In the genomic region with DNA sequence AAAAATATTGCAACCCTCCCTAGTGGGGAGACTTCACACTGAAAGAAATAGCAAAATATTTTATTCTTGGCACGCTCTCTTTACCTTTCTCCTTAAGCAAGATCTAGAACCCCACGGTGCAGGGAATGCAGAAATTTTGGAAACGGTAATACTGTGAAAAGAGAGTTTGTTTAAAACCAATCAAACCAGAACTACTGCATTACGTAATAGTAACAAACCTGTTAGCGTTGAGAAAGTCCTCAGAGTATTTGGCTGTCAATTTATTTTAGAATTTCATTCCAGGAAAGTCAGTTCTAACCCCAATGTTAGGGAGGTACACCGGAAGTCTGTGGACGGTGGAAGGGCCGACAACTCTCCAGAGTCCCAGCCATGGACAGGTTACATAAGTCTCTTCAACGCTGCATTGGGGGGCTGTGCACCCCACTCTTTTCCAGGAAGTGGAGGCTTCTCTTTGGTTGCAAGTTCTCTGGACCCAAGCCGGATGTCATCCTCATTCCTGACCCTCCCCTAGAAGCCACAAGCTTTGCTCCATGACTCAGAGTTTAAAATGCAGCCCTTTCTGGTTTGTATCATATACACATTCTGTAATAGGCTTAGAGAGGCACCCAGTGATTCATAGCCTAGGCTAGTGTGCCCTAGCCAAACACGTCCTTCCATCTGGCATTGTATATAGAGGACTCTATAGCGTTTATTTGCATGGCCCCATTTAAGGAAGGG, we compare ENCODE assay signal across 14 mouse cellular contexts.
DNase-seq lines count a peak whose midpoint lies in the region; ATAC-seq and TF ChIP-seq lines count a peak whose summit lies in the region.
"Had no signal": no experiment of that assay in that cellular context is flagged by ENCODE, and none has a peak within 500 bp of the region (broad histone marks: within the 10 kb centered on the region; RNA-seq: fewer than 3 reads in every experiment).

No protein-coding gene starts in this region.

- no peak overlapping the region for H3K27ac ChIP-seq in liver, adult 2 months (replicated peaks; ENCODE audit: insufficient read depth, low read depth, low read length)
- no peak overlapping the region for H3K27ac ChIP-seq in liver, embryonic 12.5 days
- H3K27ac ChIP-seq: forebrain, embryonic 13.5 days; midbrain, embryonic 10.5 days had no signal

- no peak for TF ChIP-seq POLR2A in liver, adult 2 months (IDR thresholded peaks at IDR 0.05; ENCODE audit: extremely low read depth, insufficient read depth, low read length)

- H3K79me2 ChIP-seq in liver, adult 2 months (ENCODE audit: control insufficient read depth, insufficient read depth, low read length) = no peaks in the 10 kb centered on the region

- no peaks in the 10 kb centered on the region for H3K27me3 ChIP-seq in liver, adult 2 months (ENCODE audit: control insufficient read depth, insufficient read depth, low read length)
- H3K27me3 ChIP-seq in liver, embryonic 12.5 days (replicated peaks) = no peaks in the 10 kb centered on the region
- H3K27me3 ChIP-seq in Patski = no peaks in the 10 kb centered on the region
- H3K27me3 ChIP-seq: forebrain, embryonic 13.5 days; heart, embryonic 15.5 days; limb, embryonic 13.5 days had no signal

- no peak for ATAC-seq in liver, embryonic 12.5 days
- peak; percentile 37 for ATAC-seq in CD4-positive, CD25-positive, alpha-beta regulatory T cell, adult 4 months
- peak; percentile 57 for ATAC-seq in Patski
- ATAC-seq in megakaryocyte-erythroid progenitor cell, adult 5-6 weeks (replicated peaks; ENCODE audit: low FRiP score, low TSS enrichment, poor library complexity, severe bottlenecking) = no peak
- ATAC-seq: forebrain, embryonic 13.5 days had no signal

- H3K9me3 ChIP-seq in liver, embryonic 12.5 days (replicated peaks) = no peaks in the 10 kb centered on the region
- H3K9me3 ChIP-seq: forebrain, embryonic 13.5 days; heart, embryonic 15.5 days; limb, embryonic 13.5 days; midbrain, embryonic 10.5 days had no signal

- H3K4me1 ChIP-seq in liver, adult 2 months (ENCODE audit: control insufficient read depth, insufficient read depth, low read length) = peaks cover 11% of the 10 kb centered on the region
- H3K4me1 ChIP-seq in liver, embryonic 12.5 days = no peaks in the 10 kb centered on the region
- H3K4me1 ChIP-seq: forebrain, embryonic 13.5 days had no signal

- H3K36me3 ChIP-seq in liver, adult 2 months (ENCODE audit: control insufficient read depth, insufficient read depth, low read length) = no peaks in the 10 kb centered on the region
- H3K36me3 ChIP-seq in liver, embryonic 12.5 days = no peaks in the 10 kb centered on the region
- H3K36me3 ChIP-seq: heart, embryonic 15.5 days; limb, embryonic 13.5 days; midbrain, embryonic 10.5 days had no signal

- H3K4me3 ChIP-seq in liver, adult 2 months (ENCODE audit: insufficient read depth, low read depth, low read length) = no peak overlapping the region
- H3K4me3 ChIP-seq in liver, embryonic 12.5 days = no peak overlapping the region
- H3K4me3 ChIP-seq: forebrain, embryonic 13.5 days; heart, embryonic 15.5 days; limb, embryonic 13.5 days; midbrain, embryonic 10.5 days had no signal

- H3K9ac ChIP-seq in liver, adult 2 months (ENCODE audit: low read depth, low read length) = no peak overlapping the region
- H3K9ac ChIP-seq in liver, embryonic 12.5 days = no peak overlapping the region
- H3K9ac ChIP-seq: forebrain, embryonic 13.5 days; heart, embryonic 15.5 days; limb, embryonic 13.5 days had no signal

- WGBS in liver, adult 2 months = 36% methylated on average over 12 of the region's 12 CpGs
- 61% methylated on average over 12 of the region's 12 CpGs for WGBS in liver, embryonic 12.5 days (ENCODE audit: insufficient replicate concordance)

- H3K4me2 ChIP-seq in liver, embryonic 12.5 days = no peak overlapping the region
- H3K4me2 ChIP-seq: forebrain, embryonic 13.5 days; heart, embryonic 15.5 days; limb, embryonic 13.5 days had no signal

- peak; percentile 64 for DNase-seq in liver, adult 2 months (ENCODE audit: extremely low read depth, low read depth, low spot score)
- DNase-seq in Patski (ENCODE audit: low read depth, low spot score) = no peak
- peak; percentile 55 for DNase-seq in lung, postnatal 36 days
- no peak for DNase-seq in cerebellum, adult 11-12 months
- no peak for DNase-seq in left cerebral cortex, postnatal 14 days (ENCODE audit: low spot score in 2 of 2)
- DNase-seq: adrenal gland, adult 2 months; gastrocnemius, postnatal 10 days had no signal

- CTCF ChIA-PET in Patski (lab: Charles Lee) = no interaction called here

- in situ Hi-C loops in Patski (cut with MboI; ENCODE audit: low pct_unique_long_range_greater_than_20kb) = no loop called here

- TF ChIP-seq CTCF in liver, adult 2 months (IDR thresholded peaks at IDR 0.05; ENCODE audit: low read depth, low read length) = no peak
- TF ChIP-seq CTCF in Patski (IDR thresholded peaks at IDR 0.05) = no peak

- POLR2A ChIA-PET in Patski (lab: Charles Lee) = no interaction called here

- intact Hi-C loops in left cerebral cortex, postnatal 14 days (cut with DNase I) = no loop called here

Comparison
In these comparisons a context has a peak if more than half of its experiments do, and no peak if none do; other contexts are left out.
1. DNase-seq: peak in liver, adult 2 months (single experiment) and lung, postnatal 36 days (single experiment); none in Patski (single experiment), cerebellum, adult 11-12 months (single experiment) and left cerebral cortex, postnatal 14 days (0 of 2).
2. ATAC-seq: peak in CD4-positive, CD25-positive, alpha-beta regulatory T cell, adult 4 months (single experiment) and Patski (single experiment); none in liver, embryonic 12.5 days (single experiment) and megakaryocyte-erythroid progenitor cell, adult 5-6 weeks (single experiment).